Mouse (Mus musculus) skeletal muscle tissue, adult 2 months (tissue): ENCODE results near the gene Apol9b.
A peak's percentile ranks its signal among the peaks of the same experiment; 100 is the strongest.
"Not testable (repeated sequence)": the region's sequence is repeated elsewhere in the genome, so short reads cannot be mapped to it uniquely, and the experiment has no call there.

Source experiments
- DNase-seq: peaks from one replicate; pipeline ENCODE4 v3.0.0-alpha.2; 2012; ENCODE audit warnings: low read depth, low spot score

Apol9b gene

DNA sequence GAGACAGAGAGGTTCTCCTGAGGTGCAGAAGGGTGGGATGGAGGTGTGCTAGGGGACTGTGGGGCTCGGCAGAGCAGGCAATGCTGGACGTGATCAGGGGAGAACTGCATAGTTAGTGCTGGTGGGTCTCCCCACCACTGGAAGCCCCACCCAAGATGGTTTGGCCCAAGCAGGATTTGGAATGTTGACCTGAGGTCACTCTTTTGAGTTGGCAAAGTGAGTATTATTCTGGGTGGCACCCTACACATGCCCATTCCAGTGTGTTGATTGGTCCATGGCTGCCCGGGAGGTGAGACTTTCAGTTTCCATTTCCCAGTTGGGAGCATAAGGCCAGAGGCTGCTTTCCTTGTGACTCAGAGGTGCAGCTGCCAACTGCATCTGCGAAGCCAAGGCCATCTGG, at the start of gene Apol9b:
TSS of gene Apol9b (plus strand) at position 301 of the 400 bp plus-strand sequence.
- DNase-seq: not testable (repeated sequence)

DNA sequence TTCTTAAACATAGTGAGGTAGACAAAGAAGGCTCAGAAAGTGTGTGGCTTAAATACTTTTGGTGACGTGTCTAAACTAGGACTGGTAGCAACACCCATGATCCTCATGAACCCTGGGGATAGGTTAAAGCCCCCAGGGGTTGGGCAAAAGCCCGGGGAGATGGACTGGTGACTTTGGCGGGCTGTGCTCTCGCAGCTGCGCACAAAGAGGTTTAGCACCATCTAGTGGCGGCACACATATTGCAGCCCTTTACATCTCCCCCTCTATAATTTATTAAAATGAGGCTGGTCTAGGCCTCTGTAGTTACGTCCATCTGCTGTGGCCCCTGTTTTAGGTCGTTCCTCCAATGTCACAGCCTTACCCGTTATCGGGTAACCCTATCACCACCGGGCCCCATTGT, 44.9 kb upstream of the Apol9b start:
- DNase-seq: not testable (repeated sequence)

DNA sequence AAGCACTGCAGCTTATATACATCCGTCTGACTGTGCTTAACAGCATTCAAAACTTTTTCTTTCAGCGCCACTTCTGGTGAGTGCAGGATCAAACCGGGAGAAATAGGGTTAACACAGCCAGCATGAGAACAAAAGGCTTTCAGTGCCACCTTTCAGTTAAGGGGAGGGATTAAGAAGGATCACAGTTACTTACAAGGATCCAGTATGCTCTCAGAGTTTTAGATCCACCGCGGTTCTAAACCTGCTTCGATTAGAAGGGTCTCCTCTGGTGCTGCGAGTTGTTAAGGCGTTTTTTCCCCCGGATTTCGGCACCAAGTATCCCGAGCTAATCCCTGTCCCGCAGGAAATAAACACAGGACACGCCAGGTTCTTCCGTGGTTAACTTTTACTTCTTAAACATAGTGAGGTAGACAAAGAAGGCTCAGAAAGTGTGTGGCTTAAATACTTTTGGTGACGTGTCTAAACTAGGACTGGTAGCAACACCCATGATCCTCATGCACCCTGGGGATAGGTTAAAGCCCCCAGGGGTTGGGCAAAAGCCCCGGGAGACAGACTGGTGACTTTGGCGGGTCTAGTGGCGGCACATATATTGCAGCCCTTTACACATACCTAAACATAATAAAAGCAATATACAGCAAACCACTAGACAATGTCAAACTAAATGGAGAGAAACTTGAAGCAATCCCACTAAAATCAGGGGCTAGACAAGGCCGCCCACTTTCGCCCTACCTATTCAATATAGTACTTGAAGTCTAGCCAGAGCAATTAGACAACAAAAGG, 37.1 kb upstream of the Apol9b start:
- not testable (repeated sequence) for DNase-seq

DNA sequence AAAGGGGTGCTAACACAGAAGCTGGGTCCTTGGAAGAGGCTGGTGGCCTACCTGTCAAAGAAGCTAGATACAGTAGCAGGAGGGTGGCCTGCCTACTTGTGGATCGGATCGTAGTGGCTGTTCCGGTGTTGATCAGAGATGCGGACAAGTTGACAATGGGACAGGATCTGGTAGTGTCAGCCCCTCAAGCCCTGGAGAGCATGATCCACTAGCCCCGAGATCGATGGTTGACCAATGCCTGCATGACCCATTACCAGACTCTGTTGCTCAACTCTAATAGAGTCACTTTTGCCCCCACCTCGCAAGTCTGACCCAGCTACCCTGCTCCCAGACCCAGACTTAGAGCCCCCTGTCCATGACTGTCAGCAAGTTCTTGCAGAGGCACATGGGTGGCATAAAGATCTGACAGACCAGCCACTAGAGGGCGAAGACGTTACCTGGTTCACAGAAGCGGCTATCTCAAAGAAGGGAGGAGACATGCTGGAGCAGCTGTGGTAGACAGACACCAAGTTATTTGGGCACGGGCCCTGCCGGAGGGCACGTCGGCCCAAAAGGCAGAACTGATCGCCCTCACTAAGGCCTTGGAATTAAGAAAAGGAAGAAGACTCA, 34.0 kb upstream of the Apol9b start:
- peak; percentile 3 for DNase-seq

DNA sequence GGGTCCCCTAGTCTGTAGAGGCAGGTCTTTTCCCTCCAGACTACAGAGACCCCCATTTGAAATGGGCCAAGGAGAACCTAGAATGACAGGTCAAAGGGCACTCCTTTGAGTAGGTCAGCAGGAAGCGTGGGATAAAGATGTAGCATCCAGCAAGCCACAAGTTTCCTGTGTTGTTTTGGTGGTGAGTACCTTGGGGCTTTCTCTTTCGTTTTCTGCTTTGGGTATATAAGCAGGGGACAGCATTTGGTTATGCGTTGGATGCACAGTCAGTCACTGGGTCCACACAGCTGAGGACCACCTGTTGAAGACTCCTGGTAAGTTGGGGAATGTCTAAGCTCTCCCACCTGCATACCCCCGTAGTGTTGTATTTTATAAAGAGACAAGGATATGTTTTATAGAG, 30.2 kb upstream of the Apol9b start, which contains the start of gene Apol7e:
TSS of gene Apol7e (plus strand) at position 202 of the 400 bp plus-strand sequence.
- DNase-seq: not testable (repeated sequence)

DNA sequence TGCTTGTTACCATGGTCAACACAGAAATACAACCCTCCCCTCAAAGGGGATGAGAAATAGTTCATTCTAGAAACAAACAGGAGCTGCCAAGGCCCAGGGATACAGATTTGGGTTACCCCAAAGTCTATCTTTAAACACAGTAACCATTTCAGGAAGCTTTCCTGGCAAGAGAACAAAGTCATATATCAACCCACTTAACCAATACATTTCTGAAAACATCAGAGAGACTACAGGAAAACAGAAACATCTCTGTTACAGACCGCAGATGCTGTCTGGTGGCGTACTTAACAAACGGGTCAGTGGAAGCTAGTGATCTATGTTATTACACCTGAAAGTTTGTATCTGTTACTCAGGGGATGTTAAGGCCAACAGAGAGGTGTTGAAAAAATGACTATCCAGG, 23.5 kb upstream of the Apol9b start:
- DNase-seq: not testable (repeated sequence)

DNA sequence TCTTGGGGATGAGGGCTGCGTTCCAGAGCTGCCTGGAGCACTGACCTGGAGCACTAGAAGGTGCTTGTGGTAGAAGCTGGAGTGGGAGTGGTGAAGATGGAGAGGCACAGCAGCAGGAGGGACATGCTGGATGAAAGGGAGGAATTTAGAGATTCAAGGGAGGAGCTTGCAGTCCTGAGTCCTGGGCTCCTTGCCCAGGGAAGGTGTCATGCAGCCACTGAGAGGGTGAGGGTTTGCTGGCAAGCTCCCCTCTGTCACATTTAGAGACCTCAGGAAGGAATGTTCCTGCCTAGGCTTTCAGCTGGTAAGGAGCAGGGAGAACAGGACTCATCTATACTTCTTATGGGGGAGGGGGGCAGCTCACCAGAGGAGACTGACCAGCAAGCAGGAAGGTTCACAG, 19.9 kb upstream of the Apol9b start:
- DNase-seq: not testable (repeated sequence)

DNA sequence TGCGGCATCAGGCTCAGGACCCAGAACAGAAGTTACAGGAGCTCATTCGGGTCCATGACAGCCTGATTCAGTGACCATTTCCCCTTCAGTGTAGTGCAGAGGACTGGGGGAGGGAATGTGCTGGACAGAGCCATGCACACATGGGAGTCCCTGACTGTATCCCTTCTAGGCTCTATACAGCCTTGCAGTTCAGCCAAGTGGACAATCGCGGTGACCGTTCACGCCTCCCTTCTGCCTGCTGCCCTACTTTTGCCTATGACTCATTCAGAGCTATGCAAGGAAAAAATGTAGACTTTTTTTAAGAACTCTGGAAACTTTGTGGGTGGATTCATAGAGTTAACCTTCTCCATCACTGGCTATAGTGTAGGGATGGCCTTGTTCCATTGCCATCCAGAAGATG, 10.6 kb upstream of the Apol9b start:
- not testable (repeated sequence) for DNase-seq

DNA sequence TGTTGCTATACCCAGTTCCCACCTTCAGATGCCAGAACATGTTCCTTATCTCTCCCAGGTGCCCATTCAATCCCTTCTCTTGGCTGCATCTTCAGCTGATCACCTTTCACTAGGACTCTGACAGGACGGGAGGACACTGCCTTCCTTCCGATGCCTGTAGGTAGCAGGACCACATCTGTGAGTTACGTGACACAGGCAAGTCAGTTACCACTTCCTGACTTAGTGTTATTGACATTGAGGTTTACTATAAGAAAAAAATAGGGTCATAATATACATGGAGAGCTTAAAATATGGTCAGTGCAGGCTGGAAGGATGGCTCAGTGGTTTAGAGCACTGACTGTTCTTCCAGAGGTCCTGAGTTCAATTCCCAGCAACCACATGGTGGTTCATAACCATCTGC, 7.3 kb upstream of the Apol9b start:
- DNase-seq: not testable (repeated sequence)

DNA sequence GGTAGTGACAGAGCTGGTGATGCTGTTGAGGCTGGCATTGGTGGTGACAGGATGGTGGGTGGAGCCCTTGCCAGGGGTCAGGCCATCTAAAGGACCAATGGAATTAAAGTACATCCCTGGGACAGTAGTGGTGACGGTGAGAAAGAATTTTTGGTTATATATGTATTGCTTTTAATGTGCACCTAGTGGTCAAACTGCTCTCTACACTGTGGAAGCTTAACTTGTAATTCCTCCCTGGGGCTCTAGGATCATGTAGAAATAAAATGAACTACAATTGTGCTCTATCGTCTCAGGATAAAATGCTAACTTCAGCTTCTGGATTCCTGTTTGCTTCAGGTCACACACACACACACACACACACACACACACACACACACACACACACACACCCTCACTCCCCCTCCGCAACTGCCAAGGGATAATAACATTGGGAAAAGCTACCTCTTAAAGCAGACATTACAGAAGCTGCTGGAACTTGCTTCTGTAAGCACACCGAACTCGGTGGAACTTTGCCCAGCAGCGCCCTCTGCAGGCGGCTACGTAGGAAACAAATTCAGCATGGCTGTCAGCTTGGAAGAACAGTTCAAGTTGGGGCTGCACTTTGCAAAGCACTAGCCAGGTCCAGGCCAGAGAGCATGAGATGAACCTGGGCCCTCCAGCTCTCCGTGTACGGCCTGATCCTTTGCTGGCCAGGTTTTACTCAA, 4.5 kb upstream of the Apol9b start:
- not testable (repeated sequence) for DNase-seq

DNA sequence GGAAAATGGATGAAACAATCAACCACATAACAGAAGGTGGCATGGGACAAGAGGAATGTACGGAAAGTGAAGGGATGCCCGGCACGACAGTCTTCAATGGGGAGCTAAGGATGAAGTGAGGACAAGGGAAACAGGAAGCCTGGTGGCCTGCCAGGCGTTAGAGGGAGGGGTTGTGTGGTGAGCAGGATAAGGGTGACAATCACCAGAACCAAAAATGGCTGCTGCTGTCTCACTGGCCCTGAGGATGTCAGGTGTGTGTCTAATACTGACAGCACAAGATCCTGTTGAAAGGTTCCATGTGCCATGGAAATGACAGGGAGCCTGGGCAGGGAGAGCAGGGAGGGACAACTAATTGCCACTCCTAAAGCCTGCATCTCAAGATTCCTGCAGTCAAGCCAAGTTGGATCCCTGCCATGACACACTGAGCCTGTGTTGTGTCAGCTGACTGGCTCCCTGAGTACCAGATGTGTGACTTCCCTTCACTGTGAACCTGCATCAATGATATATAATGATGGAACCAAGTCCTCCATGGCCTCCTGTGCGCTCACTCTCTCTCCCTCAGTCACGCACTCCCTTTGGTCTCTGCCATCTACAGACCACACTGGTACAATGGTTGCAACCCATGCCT, 3.3 kb upstream of the Apol9b start:
- DNase-seq: not testable (repeated sequence)

DNA sequence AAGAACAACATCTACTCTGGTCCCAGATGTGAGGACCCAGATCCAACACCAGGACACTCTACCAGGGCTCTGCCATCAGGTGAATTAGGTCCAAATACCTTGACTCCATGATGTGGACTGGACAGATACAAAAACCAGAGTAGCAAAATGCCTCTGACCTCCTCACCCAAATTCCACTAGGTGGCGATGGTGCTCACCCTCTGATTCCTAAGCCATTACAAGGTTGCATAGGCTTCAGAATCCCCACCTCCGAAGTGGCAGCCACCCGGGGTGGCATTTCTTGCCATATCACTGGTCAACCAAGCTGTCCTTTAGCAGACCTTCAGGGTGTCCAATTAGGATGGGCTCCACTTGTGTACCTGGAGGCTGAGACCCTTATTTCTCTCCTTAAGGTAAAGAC, 1.7 kb upstream of the Apol9b start:
- not testable (repeated sequence) for DNase-seq

DNA sequence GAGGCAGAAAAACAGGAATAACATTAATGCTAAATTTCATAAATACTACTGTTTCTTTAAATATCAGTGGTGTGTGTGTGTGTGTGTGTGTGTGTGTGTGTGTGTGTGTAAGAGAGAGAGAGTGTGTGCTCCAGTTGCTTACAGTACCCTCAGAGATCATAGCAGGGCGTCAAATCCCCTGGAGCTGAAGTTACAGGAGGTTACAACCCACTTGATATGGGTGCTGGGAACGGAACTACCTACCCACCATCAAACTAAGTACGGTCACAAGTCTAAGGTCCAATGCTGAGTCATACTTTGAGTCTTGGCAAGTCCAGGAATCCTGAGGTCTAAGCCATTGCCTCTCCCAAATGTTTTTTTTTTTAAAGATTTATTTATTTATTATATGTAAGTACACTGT, 1.1 kb upstream of the Apol9b start:
- not testable (repeated sequence) for DNase-seq

DNA sequence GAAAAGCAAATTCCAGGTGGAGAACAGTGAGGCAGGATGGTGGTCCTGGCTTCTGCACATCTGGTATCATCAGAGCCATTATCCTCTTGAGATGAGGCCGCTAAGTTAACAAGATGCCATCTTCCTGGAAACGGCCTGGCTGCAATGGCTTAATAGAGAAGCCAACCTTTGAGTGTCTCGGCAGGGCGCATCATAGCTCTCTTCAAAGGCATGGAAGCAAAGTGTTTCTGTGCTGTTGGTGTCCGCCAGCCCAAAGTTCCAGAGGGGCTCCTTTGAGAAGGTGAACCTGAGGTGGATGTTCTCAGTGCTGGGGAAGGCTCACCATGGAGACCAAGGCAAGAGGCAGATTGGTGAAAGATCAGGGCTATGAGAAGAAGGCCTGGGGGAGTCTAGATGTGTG, 2.8 kb downstream of the Apol9b start:
- DNase-seq: no peak

DNA sequence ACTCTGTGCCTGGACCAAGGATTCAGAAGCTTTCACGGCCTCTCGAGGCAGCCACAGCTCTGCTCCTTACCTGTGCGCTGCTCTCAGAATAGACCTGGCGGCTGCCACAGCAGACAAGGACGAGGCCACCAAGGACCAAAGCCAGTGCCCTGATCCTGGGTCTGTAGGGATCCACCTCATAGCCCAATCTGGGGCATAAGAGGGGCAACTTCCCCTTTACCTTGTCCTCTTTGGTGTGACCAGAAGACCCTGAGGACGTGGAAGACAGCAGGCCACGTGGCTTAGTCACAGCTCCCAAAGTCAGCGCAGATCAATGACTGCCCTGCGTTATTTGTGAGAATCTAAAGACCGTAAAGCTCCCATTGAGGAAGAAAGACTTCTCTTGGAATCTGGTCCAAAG, 4.0 kb downstream of the Apol9b start:
- DNase-seq: not testable (repeated sequence)

DNA sequence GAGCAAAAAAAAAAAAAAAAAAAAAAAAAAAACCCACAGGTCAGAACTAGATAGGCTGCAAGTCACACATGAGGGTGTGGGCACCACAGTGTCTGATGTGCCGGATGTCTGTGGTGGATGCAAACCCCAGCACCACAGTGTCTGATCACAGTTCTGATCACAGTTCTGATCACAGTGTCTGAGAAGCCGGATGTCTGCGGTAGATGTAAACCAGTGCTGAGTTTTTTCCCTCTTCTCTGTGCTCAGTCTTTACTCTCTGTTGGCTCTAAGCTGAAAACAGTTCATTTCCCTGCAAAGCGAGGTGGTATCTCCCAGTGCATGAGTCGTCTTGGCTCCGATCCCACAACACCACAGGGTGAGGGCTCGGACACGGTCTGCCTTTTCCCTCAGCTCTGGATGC, 4.5 kb downstream of the Apol9b start:
- not testable (repeated sequence) for DNase-seq

DNA sequence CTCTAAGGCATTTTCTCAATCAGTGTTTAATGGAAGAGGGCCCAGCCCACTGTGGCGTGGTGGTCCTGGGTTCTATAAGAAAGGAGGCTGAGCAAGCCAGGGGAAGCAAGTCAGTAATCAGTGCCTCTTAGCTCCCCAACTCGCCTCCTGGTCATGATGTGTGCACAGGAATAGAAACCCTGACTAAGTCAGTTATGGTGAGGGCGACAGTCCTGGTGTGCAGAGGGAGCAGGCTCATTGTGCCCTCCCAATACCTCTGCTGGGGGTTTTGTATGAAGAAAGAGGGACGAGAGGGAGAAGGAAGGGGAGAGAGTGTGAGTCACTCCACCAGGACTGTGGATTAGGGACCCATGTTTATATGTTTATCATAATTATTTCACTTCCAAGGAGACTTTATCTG, 5.1 kb downstream of the Apol9b start:
- not testable (repeated sequence) for DNase-seq

DNA sequence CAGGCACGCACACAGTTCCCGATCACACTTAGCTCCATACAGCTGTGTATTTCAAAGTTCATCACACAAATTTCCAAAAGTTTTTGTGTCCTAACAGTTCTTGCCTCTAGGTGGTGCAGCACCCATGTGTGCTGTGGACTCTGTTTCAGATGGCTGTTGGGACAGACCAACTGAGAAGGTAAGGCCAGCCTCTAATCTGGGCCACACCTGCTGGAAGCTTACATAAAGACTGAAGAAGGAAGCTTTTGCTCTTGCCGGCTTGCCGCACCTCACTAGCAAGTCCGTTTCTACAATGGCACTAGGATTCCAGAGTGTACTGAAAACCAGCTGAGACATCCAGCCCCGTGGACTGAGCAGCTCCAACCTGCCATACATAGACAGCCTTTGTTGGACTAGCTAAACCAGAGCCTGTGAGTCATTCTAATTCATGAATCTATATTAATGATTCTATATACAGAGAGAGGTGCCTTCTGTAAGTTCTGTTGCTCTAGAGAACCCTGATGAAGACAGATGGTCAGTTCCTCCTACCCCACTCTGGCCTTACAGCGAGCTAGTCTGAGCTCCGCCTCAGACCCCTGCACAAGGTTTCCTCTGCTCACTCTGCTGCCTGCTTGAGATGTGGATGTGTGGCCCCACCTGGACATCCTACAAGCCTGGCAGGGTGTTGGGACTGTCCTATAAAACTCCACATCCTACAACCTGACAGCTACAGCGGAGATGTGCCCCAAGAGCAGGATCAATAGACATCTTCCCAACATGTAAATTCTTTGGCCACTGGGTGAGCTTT, 11.9 kb downstream of the Apol9b start:
- DNase-seq: no peak

DNA sequence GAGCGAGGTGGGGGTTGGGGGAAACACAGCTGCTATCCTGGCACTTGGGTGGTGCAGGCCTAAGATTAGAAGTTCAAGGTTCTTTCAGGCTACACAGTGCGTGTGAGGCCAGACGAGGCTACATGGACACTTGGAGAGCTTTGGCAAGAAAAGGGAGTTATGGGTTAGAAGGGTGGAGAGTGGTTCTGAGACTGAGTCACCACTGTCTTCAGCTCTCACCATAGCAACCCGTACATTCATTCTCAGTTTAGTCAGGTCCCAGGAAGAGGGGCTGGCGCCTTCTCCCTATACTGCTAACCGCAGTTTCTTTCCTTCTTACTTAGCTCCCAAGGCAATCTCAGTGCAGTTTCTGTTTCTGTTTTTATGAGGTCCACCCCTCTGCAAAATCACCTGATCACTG, 12.7 kb downstream of the Apol9b start:
- DNase-seq: not testable (repeated sequence)

DNA sequence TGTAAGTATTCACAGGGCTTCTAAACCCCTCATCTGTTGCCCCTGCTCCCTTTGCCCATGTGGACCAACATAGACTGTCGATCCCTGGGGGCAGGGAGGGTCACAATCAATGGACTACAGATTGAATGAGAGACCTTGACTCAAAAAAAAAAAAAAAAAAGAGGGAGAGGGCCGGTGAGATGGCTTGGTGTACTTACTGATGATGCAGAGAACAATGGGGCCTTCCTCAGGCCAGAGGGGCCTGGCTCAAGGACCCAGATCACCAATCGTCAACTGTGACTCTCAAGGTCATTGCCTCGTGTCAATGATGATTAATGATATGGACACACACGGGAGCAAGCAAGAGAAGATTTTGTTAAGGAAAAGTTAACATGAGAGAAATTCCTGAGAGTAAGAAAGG, 15.8 kb downstream of the Apol9b start:
- no peak for DNase-seq

DNA sequence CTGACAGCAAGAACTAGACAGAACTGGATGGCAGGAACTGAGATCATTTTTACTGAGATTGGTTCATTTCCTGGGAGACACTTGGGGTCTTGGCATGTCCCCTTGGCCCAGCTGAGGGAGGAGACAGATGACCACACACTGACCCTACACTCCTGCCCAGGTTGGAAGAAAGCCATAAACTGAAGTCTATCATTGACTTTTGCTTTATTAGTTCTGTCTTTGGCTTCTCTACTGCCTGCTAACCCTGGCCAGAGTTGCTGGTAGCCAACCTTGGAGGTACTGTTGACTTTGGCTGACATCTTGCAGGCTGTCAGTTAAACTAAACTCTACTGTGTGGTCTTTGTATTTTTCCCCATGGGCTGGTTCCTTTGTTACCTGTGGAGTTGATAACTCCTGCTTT, 16.2 kb downstream of the Apol9b start:
- no peak for DNase-seq
